Comparison of ENCODE assay signal across 8 mouse cellular contexts in the genomic region with DNA sequence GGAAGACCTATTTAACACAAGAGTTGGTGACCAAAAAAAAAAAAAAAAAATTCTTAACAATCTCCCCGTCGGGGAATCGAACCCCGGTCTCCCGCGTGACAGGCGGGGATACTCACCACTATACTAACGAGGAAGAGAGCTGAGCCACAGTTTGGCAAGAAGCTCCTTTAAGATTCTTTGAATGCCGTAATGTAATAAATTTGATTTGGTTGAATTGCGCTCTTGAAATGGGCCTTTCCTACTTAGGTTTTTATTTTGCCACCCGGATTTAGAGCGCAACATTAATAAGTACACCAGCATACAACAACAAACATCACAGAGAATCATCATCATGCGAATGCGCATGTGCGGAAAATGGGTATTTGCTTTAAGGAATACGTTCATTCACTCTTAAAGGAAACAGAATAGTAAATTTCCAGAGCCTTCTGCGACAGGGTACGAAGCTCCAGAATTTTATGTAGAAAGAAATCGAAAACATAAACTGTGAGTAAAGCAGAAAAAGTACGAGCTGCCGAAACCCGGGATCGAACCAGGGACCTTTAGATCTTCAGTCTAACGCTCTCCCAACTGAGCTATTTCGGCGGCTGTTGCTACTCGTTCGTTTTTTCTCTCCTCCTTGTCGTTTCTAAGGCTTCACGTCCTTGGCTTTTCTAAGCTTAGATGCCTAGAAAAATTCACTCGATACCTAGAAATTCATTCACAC. TPM values are rescaled to one million over a fixed set of nuclear protein-coding genes. Genes with fewer than 3 reads are reported as not detected.
DNase-seq lines count a peak whose midpoint lies in the region; ATAC-seq and TF ChIP-seq lines count a peak whose summit lies in the region.

No protein-coding gene starts in this region.

- no peak for TF ChIP-seq POLR2A in lung, adult 2 months (IDR thresholded peaks at IDR 0.05; ENCODE audit: borderline replicate concordance, extremely low read depth, low read depth, low read length)

- H3K4me2 ChIP-seq in forebrain, embryonic 16.5 days (ENCODE audit: low read length): peak overlapping the region; percentile 69

- no peak for TF ChIP-seq CTCF in lung, adult 2 months (IDR thresholded peaks at IDR 0.05; ENCODE audit: insufficient read depth, low read length)

- intact Hi-C loops in heart, postnatal 36 days (cut with DNase I): loop anchor here (2.0 kb wide), 1 partner anchor 17 kb away; a partner anchor contains a TSS

- peak overlapping the region; percentile 81 for H3K9ac ChIP-seq in forebrain, embryonic 16.5 days (replicated peaks; ENCODE audit: low read depth, low read length)

- WGBS in forebrain, embryonic 16.5 days: under 1% methylated on average over 31 of the region's 31 CpGs
- under 1% methylated on average over 31 of the region's 31 CpGs for WGBS in lung, adult 2 months

- H3K4me3 ChIP-seq in forebrain, embryonic 16.5 days (replicated peaks; ENCODE audit: low read length): peak overlapping the region; percentile 70
- H3K4me3 ChIP-seq in lung, adult 2 months (replicated peaks; ENCODE audit: extremely low read depth, low read depth, low read length): peak overlapping the region; percentile 57

- no peaks in the 10 kb centered on the region for H3K27me3 ChIP-seq in forebrain, embryonic 16.5 days (replicated peaks; ENCODE audit: control insufficient read depth, insufficient read depth, low read length)

- H3K4me1 ChIP-seq in forebrain, embryonic 16.5 days (replicated peaks; ENCODE audit: control insufficient read depth, insufficient read depth, low read length): peaks cover 10% of the 10 kb centered on the region
- no peaks in the 10 kb centered on the region for H3K4me1 ChIP-seq in lung, adult 2 months (ENCODE audit: control insufficient read depth, insufficient read depth, low read length)

- H3K27ac ChIP-seq in forebrain, embryonic 16.5 days (ENCODE audit: low read length): peak overlapping the region; percentile 96

- peak; percentile 69 for ATAC-seq in forebrain, embryonic 16.5 days
- ATAC-seq in neutrophil, adult 5-6 weeks (ENCODE audit: extremely low read depth, insufficient number of reproducible peaks, low FRiP score, poor library complexity, severe bottlenecking): peak; percentile 22; the same call in 1 of the 2 replicates

- H3K36me3 ChIP-seq in forebrain, embryonic 16.5 days (ENCODE audit: control insufficient read depth, insufficient read depth): no peaks in the 10 kb centered on the region

- DNase-seq in ES-CJ7 (ENCODE audit: low read depth, low spot score): peak; percentile 82
- peak; percentile 82 for DNase-seq in cerebellum, adult 11-12 months
- DNase-seq in heart, postnatal 36 days: peak; percentile 91
- DNase-seq in layer of hippocampus, adult 18-20 months (ENCODE audit: low spot score in 2 of 2): peak; percentile 80 to 96
- peak; percentile 84 for DNase-seq in lung, adult 2 months
- peak; percentile 50 to 72 for DNase-seq in thymus, adult 18-20 months

- H3K9me3 ChIP-seq in forebrain, embryonic 16.5 days (ENCODE audit: control insufficient read depth, low read length): no peaks in the 10 kb centered on the region

RNA-seq across cellular contexts. Expression of a gene that starts 15.7 kb away (rescaled TPM):
- 1,295 and 1,372 TPM in 2 replicates for polyA plus RNA-seq in forebrain, embryonic 16.5 days (2015; fragmentation: Nextera tagmentation; extraction: Ambion mirVana)
- 1,000 to 10,000 TPM in 1 of 2 experiments, 100 to 1,000 TPM in 1; 856 to 1,567 TPM for total RNA-seq in heart, postnatal 36 days (2021)
- total RNA-seq in layer of hippocampus, adult 18-20 months (2021): 100 to 1,000 TPM; 754 to 818 TPM
- polyA plus RNA-seq in lung, adult 2 months (2012; rRNA removed): 705 and 874 TPM in 2 replicates
- 672 and 724 TPM in 2 replicates for total RNA-seq in neutrophil, adult 5-6 weeks (2017)

RNA-seq across cellular contexts. Expression of a gene that starts 16.6 kb away (rescaled TPM):
- polyA plus RNA-seq in forebrain, embryonic 16.5 days (2015; fragmentation: Nextera tagmentation; extraction: Ambion mirVana): 0.39 and 0.46 TPM in 2 replicates
- total RNA-seq in heart, postnatal 36 days (2021): not detected
- under 1 TPM in 1 of 2 experiments, not detected in 1; 0.46 TPM for total RNA-seq in layer of hippocampus, adult 18-20 months (2021)
- polyA plus RNA-seq in lung, adult 2 months (2012; rRNA removed): 0.20 and 0.25 TPM in 2 replicates
- 1.2 and 1.4 TPM in 2 replicates for total RNA-seq in neutrophil, adult 5-6 weeks (2017)

RNA-seq across cellular contexts. Expression of a gene that starts 28.2 kb away (rescaled TPM):
- polyA plus RNA-seq in forebrain, embryonic 16.5 days (2015; fragmentation: Nextera tagmentation; extraction: Ambion mirVana): 10.5 and 13.5 TPM in 2 replicates
- 10 to 100 TPM; 11.4 to 11.7 TPM for total RNA-seq in heart, postnatal 36 days (2021)
- total RNA-seq in layer of hippocampus, adult 18-20 months (2021): 10 to 100 TPM; 15.0 to 15.4 TPM
- polyA plus RNA-seq in lung, adult 2 months (2012; rRNA removed): 11.1 and 13.4 TPM in 2 replicates
- 36.2 and 47.8 TPM in 2 replicates for total RNA-seq in neutrophil, adult 5-6 weeks (2017)

RNA-seq across cellular contexts. Expression of a gene that starts 35.7 kb away (rescaled TPM):
- 37.8 and 38.3 TPM in 2 replicates for polyA plus RNA-seq in forebrain, embryonic 16.5 days (2015; fragmentation: Nextera tagmentation; extraction: Ambion mirVana)
- 10 to 100 TPM; 45.4 to 54.6 TPM for total RNA-seq in heart, postnatal 36 days (2021)
- total RNA-seq in layer of hippocampus, adult 18-20 months (2021): 100 to 1,000 TPM in 1 of 2 experiments, 10 to 100 TPM in 1; 92.7 to 107 TPM
- polyA plus RNA-seq in lung, adult 2 months (2012; rRNA removed): 5.0 and 8.2 TPM in 2 replicates
- 9.7 and 10.1 TPM in 2 replicates for total RNA-seq in neutrophil, adult 5-6 weeks (2017)

Comparison
In these comparisons a context has a peak if more than half of its experiments do, and no peak if none do; other contexts are left out.
1. Peak in every context shown above with its lines: DNase-seq, ATAC-seq, H3K4me3 ChIP-seq and H3K27ac ChIP-seq.